Mouse (Mus musculus) thymus, postnatal 14 days (tissue): ENCODE measurements around the gene Phka2.

Experiments used
- DNase-seq: peaks from one replicate; pipeline ENCODE4 v3.0.0; 2021

The Phka2 gene

GRCm38 (mm10) chrX:160601053-160601452 lies 99.1 kb downstream of the Phka2 start:
- DNase-seq, result no peak

GRCm38 (mm10) chrX:160602770-160603169 lies 100.8 kb downstream of the Phka2 start:
- no peak for DNase-seq

GRCm38 (mm10) chrX:160603316-160603715 lies 101.3 kb downstream of the Phka2 start:
- no peak for DNase-seq

GRCm38 (mm10) chrX:160603981-160604541 lies 102.1 kb downstream of the Phka2 start:
- DNase-seq, result no peak

GRCm38 (mm10) chrX:160609849-160610248 lies 107.9 kb downstream of the Phka2 start:
- DNase-seq, result peak; percentile 49

GRCm38 (mm10) chrX:160610482-160610881 lies 108.5 kb downstream of the Phka2 start:
- DNase-seq, result no peak

- no peak for DNase-seq
These were observed 109.1 kb downstream of the Phka2 start for GRCm38 (mm10) chrX:160610882-160611644.
